Mouse (Mus musculus) stomach, embryonic 14.5 days (tissue): ENCODE measurements at regions not wholly inside any gene's neighbourhood (a gene's known extent, or its start where the extent isn't known, plus 50 kb on each side); places are given as distances from the start of the nearest gene placed in this dataset.

Experiments used
- ATAC-seq: fragments of 200-750 bp; cut with Nextera tagmentation; 2 replicates; pipeline ENCODE4 v1.8.0; 2017; ENCODE audit warnings: low read depth, moderate TSS enrichment; ENCODE audit not compliant: insufficient number of reproducible peaks, insufficient read depth, low FRiP score
- H3K27ac ChIP-seq: fragments of 300-500 bp; sonication (generic); 2 replicates; pipeline ENCODE4 v1.5.1; 2014; ENCODE audit warnings: mild to moderate bottlenecking, low read length, moderate library complexity, mixed read lengths
- H3K27me3 ChIP-seq: fragments of 300-500 bp; sonication (generic); 2 replicates; pipeline ENCODE4 v1.6.1; 2014; ENCODE audit warnings: low read length, control low read depth, mixed read lengths; ENCODE audit not compliant: control insufficient read depth, insufficient read depth
- H3K36me3 ChIP-seq: fragments of 300-500 bp; sonication (generic); 2 replicates; pipeline ENCODE4 v1.6.1; 2014; ENCODE audit warnings: mild to moderate bottlenecking, control low read depth, low read length, moderate library complexity, mixed read lengths; ENCODE audit not compliant: control insufficient read depth, insufficient read depth
- H3K4me1 ChIP-seq: fragments of 300-500 bp; sonication (generic); 2 replicates; pipeline ENCODE4 v1.6.1; 2014; ENCODE audit warnings: low read length, control low read depth, mixed read lengths; ENCODE audit not compliant: control insufficient read depth, insufficient read depth
- H3K4me2 ChIP-seq: fragments of 300-500 bp; sonication (generic); replicated peaks from 2 replicates; pipeline ENCODE4 v1.6.1; 2014; ENCODE audit warnings: low read depth, low read length, control low read depth
- H3K4me3 ChIP-seq: fragments of 300-500 bp; sonication (generic); 2 replicates; pipeline ENCODE4 v1.5.1; 2014; ENCODE audit warnings: low read depth, low read length, control low read depth
- H3K9ac ChIP-seq: fragments of 300-500 bp; sonication (generic); replicated peaks from 2 replicates; pipeline ENCODE4 v1.6.1; 2014; ENCODE audit warnings: low read depth, mild to moderate bottlenecking, control low read depth, low read length, moderate library complexity, mixed read lengths
- H3K9me3 ChIP-seq: fragments of 300-500 bp; sonication (generic); 2 replicates; pipeline ENCODE4 v1.6.1; 2016; ENCODE audit warnings: low read depth, low read length, control low read depth; ENCODE audit not compliant: control insufficient read depth
- WGBS: fragments of 180-500 bp; shearing (Covaris S2); extraction: QIAGEN DNeasy Blood & Tissue Kit; methylation state at CpG from one replicate; pipeline ENCODE4 v1.1.7; 2014; 5-methylcytosine and 5-hydroxymethylcytosine counted together

DNA sequence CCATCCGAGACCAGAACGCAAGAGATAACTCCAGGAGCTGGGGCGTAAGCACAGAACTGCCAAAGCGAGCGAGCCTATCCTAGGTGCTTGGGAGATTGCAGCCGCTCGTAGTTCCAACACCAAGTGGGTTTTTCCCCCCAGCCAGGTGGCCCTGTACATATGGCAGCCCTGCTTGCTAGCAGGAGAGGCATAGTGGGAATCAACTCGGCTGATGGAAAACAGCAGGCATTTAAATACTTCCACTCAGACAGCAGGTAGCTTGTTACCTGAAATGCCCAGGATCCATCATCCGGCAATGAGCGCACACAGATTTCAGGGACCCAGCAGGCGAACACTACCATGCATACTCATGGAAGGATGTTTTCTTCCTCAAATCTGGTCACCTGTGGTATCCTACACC, 122.3 kb downstream of the Barhl2 start:
- Histone ChIP-seq H3K27ac (no peak overlapping the region), H3K9me3 (no peaks in the 10 kb centered on the region), H3K36me3 (no peaks in the 10 kb centered on the region), H3K4me2 (no peak overlapping the region), H3K27me3 (no peaks in the 10 kb centered on the region), H3K4me3 (no peak overlapping the region), H3K9ac (no peak overlapping the region), H3K4me1 (no peaks in the 10 kb centered on the region)
- WGBS, result 91% methylated on average over 11 of the region's 11 CpGs
- no peak for ATAC-seq

GRCm38 (mm10) chr5:106327592-106328150, 130.3 kb downstream of the Barhl2 start:
- H3K9ac ChIP-seq, result no peak overlapping the region
- 54% methylated on average over 9 of the region's 9 CpGs for WGBS
- H3K27ac ChIP-seq, result no peak overlapping the region
- no peaks in the 10 kb centered on the region for H3K27me3 ChIP-seq
- H3K4me2 ChIP-seq, result no peak overlapping the region
- H3K4me1 ChIP-seq, result no peaks in the 10 kb centered on the region
- H3K4me3 ChIP-seq, result no peak overlapping the region
- ATAC-seq, result no peak
- no peaks in the 10 kb centered on the region for H3K36me3 ChIP-seq
- no peaks in the 10 kb centered on the region for H3K9me3 ChIP-seq

DNA sequence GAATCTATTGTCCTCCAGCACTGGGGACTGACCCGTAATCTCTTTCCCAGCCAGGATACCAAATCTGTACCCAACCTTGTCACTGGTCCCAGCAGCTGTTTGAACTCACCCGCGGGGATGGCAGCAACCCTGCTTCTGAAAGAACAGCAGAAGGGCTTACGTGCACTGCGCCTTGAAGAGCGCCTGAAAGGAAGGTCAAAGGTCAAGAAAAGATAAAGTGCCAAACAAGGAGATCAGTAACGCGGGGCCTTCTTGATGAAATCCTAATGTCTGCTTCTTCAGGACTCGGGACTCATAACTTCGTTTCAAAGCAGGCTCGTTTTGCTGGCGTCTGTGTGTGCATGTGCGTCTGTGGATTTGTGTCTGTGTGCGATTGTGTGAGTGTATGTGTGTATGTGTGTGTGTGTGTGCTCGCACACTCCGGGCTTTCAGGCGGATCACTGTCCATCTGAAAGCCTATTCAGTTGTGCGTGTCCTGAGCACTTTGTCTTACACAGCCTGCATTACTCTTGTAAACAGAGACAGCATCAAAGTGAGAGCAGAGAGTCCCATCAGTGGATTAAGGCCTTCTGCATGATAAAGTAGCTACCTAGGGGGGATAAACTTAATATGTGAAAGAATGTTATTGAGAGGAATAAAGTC, 135.3 kb downstream of the Barhl2 start:
- WGBS, result 19% methylated on average over 18 of the region's 18 CpGs
- Histone ChIP-seq H3K27me3 (no peaks in the 10 kb centered on the region), H3K9me3 (no peaks in the 10 kb centered on the region), H3K4me1 (no peaks in the 10 kb centered on the region), H3K36me3 (no peaks in the 10 kb centered on the region), H3K9ac (no peak overlapping the region), H3K4me2 (no peak overlapping the region), H3K27ac (no peak overlapping the region), H3K4me3 (no peak overlapping the region)
- no peak for ATAC-seq

DNA sequence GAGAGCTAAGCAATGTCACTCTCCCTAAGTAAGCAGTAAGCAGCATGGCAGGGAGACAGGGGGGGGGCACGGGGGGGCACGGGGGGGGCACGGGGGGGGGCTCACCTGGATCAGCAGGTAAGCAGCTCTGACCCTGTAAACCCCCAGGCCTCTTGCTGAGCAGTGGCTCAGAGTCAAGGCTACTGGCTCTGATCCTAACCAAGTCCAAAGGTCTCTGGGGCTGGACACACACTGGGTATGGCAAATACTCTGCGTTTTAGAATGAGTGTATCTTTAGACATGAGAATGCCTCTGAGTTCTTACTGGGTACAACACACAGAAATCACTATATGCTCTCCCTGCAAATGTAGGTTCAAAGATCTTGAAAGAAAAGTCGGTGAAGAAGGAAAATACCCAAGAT, 136.5 kb downstream of the Barhl2 start:
- no peak overlapping the region for H3K4me3 ChIP-seq
- 44% methylated on average over 5 of the region's 5 CpGs for WGBS
- H3K27me3 ChIP-seq, result no peaks in the 10 kb centered on the region
- H3K4me1 ChIP-seq, result no peaks in the 10 kb centered on the region
- ATAC-seq, result no peak
- H3K9me3 ChIP-seq, result no peaks in the 10 kb centered on the region
- no peak overlapping the region for H3K4me2 ChIP-seq
- no peak overlapping the region for H3K27ac ChIP-seq
- no peaks in the 10 kb centered on the region for H3K36me3 ChIP-seq
- no peak overlapping the region for H3K9ac ChIP-seq

DNA sequence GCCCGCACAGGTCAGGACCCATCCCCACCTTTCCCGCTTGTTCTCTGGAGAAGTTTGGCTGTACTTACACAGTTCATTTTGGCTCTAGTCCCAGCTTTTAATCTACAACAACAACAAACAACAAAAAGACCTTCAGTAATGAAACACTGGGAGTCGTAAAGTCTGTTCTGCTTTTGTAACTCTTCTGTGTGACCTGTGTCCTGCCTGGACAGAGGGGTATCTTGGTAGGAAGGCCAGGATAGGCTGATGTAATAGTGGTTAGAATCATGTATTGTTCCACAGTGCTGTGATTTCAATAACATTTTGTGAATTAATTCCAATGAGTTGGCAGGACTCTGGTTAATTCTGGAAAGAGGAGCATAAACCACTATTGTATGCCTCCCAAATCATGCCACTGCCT, 136.9 kb downstream of the Barhl2 start:
- ATAC-seq, result no peak
- H3K4me2 ChIP-seq, result no peak overlapping the region
- H3K9me3 ChIP-seq, result no peaks in the 10 kb centered on the region
- no peak overlapping the region for H3K9ac ChIP-seq
- H3K27ac ChIP-seq, result no peak overlapping the region
- no peak overlapping the region for H3K4me3 ChIP-seq
- H3K4me1 ChIP-seq, result no peaks in the 10 kb centered on the region
- H3K36me3 ChIP-seq, result no peaks in the 10 kb centered on the region
- no peaks in the 10 kb centered on the region for H3K27me3 ChIP-seq
- WGBS, result 84% methylated on average over 3 of the region's 3 CpGs

DNA sequence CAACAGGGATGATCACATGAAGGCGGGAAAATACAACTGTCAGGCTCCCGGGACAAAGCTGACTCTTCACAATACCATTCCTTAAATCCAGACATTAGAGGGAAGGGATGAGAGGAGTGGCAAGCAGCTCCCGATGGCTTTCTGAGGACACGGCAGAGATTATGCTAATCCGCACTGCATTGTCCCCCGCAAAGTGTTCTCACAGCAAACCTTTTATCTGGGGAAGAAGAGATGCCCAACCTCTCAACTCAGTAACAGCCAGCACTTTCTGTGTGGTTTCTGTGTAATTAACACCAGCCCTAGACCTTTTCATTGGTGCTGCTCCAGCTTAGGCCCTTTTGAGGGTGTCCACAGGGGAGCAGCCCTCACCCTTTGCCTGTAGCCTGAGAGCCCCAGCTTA, 137.9 kb downstream of the Barhl2 start:
- Histone ChIP-seq H3K4me1 (no peaks in the 10 kb centered on the region), H3K9me3 (no peaks in the 10 kb centered on the region)
- 41% methylated on average over 6 of the region's 6 CpGs for WGBS

DNA sequence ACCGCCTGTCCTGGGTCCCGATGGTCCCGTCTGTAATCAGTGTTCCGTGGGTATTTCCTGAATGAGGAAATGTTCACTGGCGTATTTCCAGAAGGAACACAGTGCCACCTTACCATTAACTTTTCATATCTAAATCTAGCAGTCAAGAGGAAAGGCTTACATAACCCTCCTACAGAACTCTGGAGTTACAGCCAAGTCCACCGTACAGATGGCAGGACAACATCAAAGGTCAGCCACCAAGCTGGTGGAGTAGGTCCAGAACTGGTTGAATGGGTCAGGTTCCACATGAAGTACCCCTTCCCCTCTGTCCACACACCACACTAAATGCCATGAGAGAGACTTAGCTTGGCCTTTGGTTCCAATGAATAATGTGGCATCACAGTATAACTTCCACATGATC, 139.7 kb downstream of the Barhl2 start:
- Histone ChIP-seq H3K9me3 (no peaks in the 10 kb centered on the region), H3K27ac (no peak overlapping the region), H3K4me2 (no peak overlapping the region), H3K36me3 (no peaks in the 10 kb centered on the region), H3K27me3 (no peaks in the 10 kb centered on the region), H3K9ac (no peak overlapping the region), H3K4me1 (no peaks in the 10 kb centered on the region), H3K4me3 (no peak overlapping the region)
- ATAC-seq, result no peak
- 94% methylated on average over 6 of the region's 6 CpGs for WGBS

More for the DNA sequence above, 137.9 kb downstream of the Barhl2 start:
- Histone ChIP-seq H3K36me3 (no peaks in the 10 kb centered on the region), H3K4me3 (no peak overlapping the region), H3K4me2 (no peak overlapping the region), H3K27me3 (no peaks in the 10 kb centered on the region), H3K27ac (no peak overlapping the region), H3K9ac (no peak overlapping the region)
- ATAC-seq, result no peak

- no peaks in the 10 kb centered on the region for H3K27me3 ChIP-seq
- no peak for ATAC-seq
- WGBS, result 81% methylated on average over 6 of the region's 6 CpGs
- H3K4me1 ChIP-seq, result no peaks in the 10 kb centered on the region
- no peak overlapping the region for H3K9ac ChIP-seq
- no peaks in the 10 kb centered on the region for H3K9me3 ChIP-seq
- no peak overlapping the region for H3K4me2 ChIP-seq
- H3K27ac ChIP-seq, result no peak overlapping the region
- no peak overlapping the region for H3K4me3 ChIP-seq
- H3K36me3 ChIP-seq, result no peaks in the 10 kb centered on the region
These were observed 144.1 kb downstream of the Barhl2 start for GRCm38 (mm10) chr5:106313874-106314273.

DNA sequence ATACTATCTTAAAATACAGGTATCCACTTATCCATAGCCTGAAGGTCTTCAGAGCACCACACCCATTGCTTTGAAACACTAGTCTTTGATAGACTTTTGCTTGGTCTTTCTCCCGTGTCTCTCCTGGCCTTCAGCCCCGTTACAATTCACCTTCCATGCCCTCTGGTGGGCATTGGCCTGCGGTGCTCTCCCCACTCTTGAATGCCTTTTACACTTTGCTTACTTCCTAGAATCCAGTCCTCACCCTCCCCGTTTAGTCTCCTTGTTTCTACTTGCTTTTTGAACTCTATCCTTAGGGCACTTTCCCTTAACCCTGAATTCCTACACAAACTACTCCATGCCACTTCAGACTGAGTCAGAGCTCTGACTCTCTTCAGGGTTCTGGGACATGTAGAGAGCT, 156.6 kb downstream of the Barhl2 start:
- Histone ChIP-seq H3K27ac (no peak overlapping the region), H3K4me3 (no peak overlapping the region), H3K9ac (no peak overlapping the region), H3K4me2 (no peak overlapping the region), H3K4me1 (no peaks in the 10 kb centered on the region), H3K27me3 (no peaks in the 10 kb centered on the region), H3K36me3 (no peaks in the 10 kb centered on the region), H3K9me3 (no peaks in the 10 kb centered on the region)
- 45% methylated on average over 4 of the region's 4 CpGs for WGBS
- no peak for ATAC-seq
